Mouse (Mus musculus): ENCODE results near the gene Gucd1.

Gene Gucd1

GRCm38 (mm10) chr10:75536123-75536522 lies 18.4 kb upstream of the Gucd1 start:
- WGBS = 94% methylated on average over 5 of the region's 5 CpGs

GRCm38 (mm10) chr10:75535423-75535822 lies 17.7 kb upstream of the Gucd1 start:
- 50% methylated on average over 2 of the region's 2 CpGs for WGBS

- WGBS = 55% methylated on average over 8 of the region's 8 CpGs
Measured at GRCm38 (mm10) chr10:75534934-75535333, 17.2 kb upstream of the Gucd1 start.

GRCm38 (mm10) chr10:75534216-75534615 lies 16.4 kb upstream of the Gucd1 start:
- WGBS = 88% methylated on average over 8 of the region's 8 CpGs

GRCm38 (mm10) chr10:75531532-75532090 lies 13.8 kb upstream of the Gucd1 start:
- WGBS = 77% methylated on average over 9 of the region's 9 CpGs

- WGBS = 82% methylated on average over 2 of the region's 2 CpGs
Measured at GRCm38 (mm10) chr10:75530322-75530721, 12.6 kb upstream of the Gucd1 start.

GRCm38 (mm10) chr10:75525450-75525849 lies 7.7 kb upstream of the Gucd1 start:
- 86% methylated on average over 9 of the region's 9 CpGs for WGBS

- 75% methylated on average over 4 of the region's 4 CpGs for WGBS
Measured at GRCm38 (mm10) chr10:75521643-75522042, 3.9 kb upstream of the Gucd1 start.

- WGBS = 85% methylated on average over 5 of the region's 5 CpGs
Measured at GRCm38 (mm10) chr10:75520581-75520980, 2.8 kb upstream of the Gucd1 start.

GRCm38 (mm10) chr10:75517073-75517757 lies 557 bp downstream of the Gucd1 start, which contains the start of gene Snrpd3:
Gene Snrpd3 (plus strand): TSS chr10:75517551.
- under 1% methylated on average over 50 of the region's 52 CpGs for WGBS

- 1% methylated on average over 12 of the region's 12 CpGs for WGBS
Measured at GRCm38 (mm10) chr10:75516724-75517072, 1.1 kb downstream of the Gucd1 start.

- WGBS = 31% methylated on average over 8 of the region's 8 CpGs
Measured at GRCm38 (mm10) chr10:75516038-75516723, 1.6 kb downstream of the Gucd1 start.

GRCm38 (mm10) chr10:75515216-75516037 lies 2.3 kb downstream of the Gucd1 start:
- 87% methylated on average over 4 of the region's 4 CpGs for WGBS

- WGBS = 82% methylated on average over 7 of the region's 7 CpGs
Measured at GRCm38 (mm10) chr10:75514361-75514760, 3.4 kb downstream of the Gucd1 start.

GRCm38 (mm10) chr10:75513306-75514067 lies 4.3 kb downstream of the Gucd1 start:
- WGBS = 92% methylated on average over 8 of the region's 8 CpGs

GRCm38 (mm10) chr10:75512796-75513195 lies 5.0 kb downstream of the Gucd1 start:
- WGBS = 90% methylated on average over 7 of the region's 7 CpGs

- 94% methylated on average over 7 of the region's 7 CpGs for WGBS
Measured at GRCm38 (mm10) chr10:75511897-75512296, 5.9 kb downstream of the Gucd1 start.

- WGBS = 91% methylated on average over 9 of the region's 9 CpGs
Measured at GRCm38 (mm10) chr10:75511060-75511459, 6.7 kb downstream of the Gucd1 start.

- 83% methylated on average over 7 of the region's 7 CpGs for WGBS
Measured at GRCm38 (mm10) chr10:75510446-75510845, 7.3 kb downstream of the Gucd1 start.

GRCm38 (mm10) chr10:75505928-75506327 lies 11.8 kb downstream of the Gucd1 start:
- WGBS = 90% methylated on average over 3 of the region's 3 CpGs

GRCm38 (mm10) chr10:75505130-75505495 lies 12.7 kb downstream of the Gucd1 start:
- WGBS = 79% methylated on average over 3 of the region's 3 CpGs
